Comparison of ENCODE assay signal across 22 mouse cellular contexts in genomic region chr17:5129606-5130005, GRCm38 (mm10).
DNase-seq lines count a peak whose midpoint lies in the region; ATAC-seq and TF ChIP-seq lines count a peak whose summit lies in the region.
"Had no signal": no experiment of that assay in that cellular context is flagged by ENCODE, and none has a peak within 500 bp of the region (broad histone marks: within the 10 kb centered on the region; RNA-seq: fewer than 3 reads in every experiment).

No protein-coding gene starts in this region.

- H3K79me2 ChIP-seq in CH12.LX (replicated peaks; ENCODE audit: control insufficient read depth, extremely low read depth, insufficient read depth, poor library complexity, severe bottlenecking) = no peaks in the 10 kb centered on the region; the same call in 1 of the 2 replicates

- intact Hi-C loops in gastrocnemius, adult 2 months (cut with DNase I) = loop anchor here (5.0 kb wide), 1 partner anchor 127 kb away; no protein-coding TSS in a partner anchor

- H3K9me3 ChIP-seq in CH12.LX (replicated peaks; ENCODE audit: low read length) = no peaks in the 10 kb centered on the region
- H3K9me3 ChIP-seq in liver, embryonic 12.5 days (replicated peaks) = no peaks in the 10 kb centered on the region
- H3K9me3 ChIP-seq: G1E had no signal

- H3K36me3 ChIP-seq in CH12.LX (replicated peaks in 1 of 2; ENCODE audit: control insufficient read depth in 1 of 2, insufficient read depth in 1 of 2, low read length in 1 of 2) = peaks cover 0 to 17% of the 10 kb centered on the region in 2 experiments
- H3K36me3 ChIP-seq in splenic B cell, adult 2 months (ENCODE audit: control insufficient read depth, insufficient read depth, low read length, poor library complexity, severe bottlenecking) = peaks cover 2% of the 10 kb centered on the region
- H3K36me3 ChIP-seq in liver, embryonic 12.5 days = peaks cover 15% of the 10 kb centered on the region

- ATAC-seq in liver, embryonic 12.5 days = no peak
- ATAC-seq: activated CD4-positive, CD25-positive, alpha-beta regulatory T cell, adult 4 months; CD4-positive, CD25-positive, alpha-beta regulatory T cell, adult 4 months; Patski had no signal

- no peaks in the 10 kb centered on the region for H3K27me3 ChIP-seq in CH12.LX (replicated peaks)
- H3K27me3 ChIP-seq in splenic B cell, adult 2 months (ENCODE audit: control insufficient read depth, insufficient read depth, low read length, poor library complexity, severe bottlenecking) = no peaks in the 10 kb centered on the region
- no peaks in the 10 kb centered on the region for H3K27me3 ChIP-seq in liver, embryonic 12.5 days (replicated peaks)
- H3K27me3 ChIP-seq: Patski had no signal

- H3K4me2 ChIP-seq in CH12.LX (ENCODE audit: insufficient read depth, low read depth, poor library complexity, severe bottlenecking) = peak overlapping the region; percentile 69; the same call in 1 of the 2 replicates
- no peak overlapping the region for H3K4me2 ChIP-seq in liver, embryonic 12.5 days

- H3K4me1 ChIP-seq in CH12.LX (ENCODE audit: control insufficient read depth in 1 of 2, insufficient read depth in 2 of 2) = peaks cover 21 to 95% of the 10 kb centered on the region in 2 experiments
- peaks cover 17% of the 10 kb centered on the region for H3K4me1 ChIP-seq in liver, embryonic 12.5 days

- WGBS in liver, embryonic 12.5 days (ENCODE audit: insufficient replicate concordance) = 62% methylated on average over 2 of the region's 2 CpGs

- no peak overlapping the region for H3K4me3 ChIP-seq in gastrocnemius, adult 2 months
- H3K4me3 ChIP-seq in CH12.LX (replicated peaks in 1 of 3; ENCODE audit: low read depth in 2 of 3, low read length in 2 of 3, poor library complexity in 1 of 3) = no peak overlapping the region
- H3K4me3 ChIP-seq in liver, embryonic 12.5 days = no peak overlapping the region

- DNase-seq in gastrocnemius, adult 2 months = no peak
- DNase-seq in gastrocnemius, adult 18-20 months (ENCODE audit: low spot score) = no peak
- peak; percentile 73 for DNase-seq in A20 (ENCODE audit: low read depth, low spot score)
- peak; percentile 55 for DNase-seq in CH12.LX (ENCODE audit: extremely low read depth)
- peak; percentile 67 for DNase-seq in splenic B cell, adult 2 months (ENCODE audit: low read depth, low spot score)
- DNase-seq in neural tube, embryonic 10.5 days (ENCODE audit: extremely low spot score, low spot score) = no peak
- DNase-seq in right cerebral cortex, postnatal 4 days = no peak
- DNase-seq: adrenal gland, adult 2 months; adrenal gland, adult 8-10 months; adrenal gland, postnatal 10 days; adrenal gland, postnatal 14 days; adrenal gland, postnatal 25 days; adrenal gland, postnatal 36 days; cerebellum, adult 11 months; cerebellum, adult 11-12 months; cerebellum, adult 18-20 months; cerebellum, adult 2 months had no signal

- no peak for TF ChIP-seq POLR2A in CH12.LX (IDR thresholded peaks at IDR 0.05; ENCODE audit: low read depth, low read length)

- in situ Hi-C loops in CH12.LX (cut with MboI; ENCODE audit: low pct_ligation_motif_present, low pct_unique_long_range_greater_than_20kb, low sequenced_read_pairs) = no loop called here

- H3K9ac ChIP-seq in CH12.LX (ENCODE audit: insufficient read depth, low read depth) = no peak overlapping the region
- no peak overlapping the region for H3K9ac ChIP-seq in liver, embryonic 12.5 days

- TF ChIP-seq EP300 in CH12.LX (IDR thresholded peaks at IDR 0.05; ENCODE audit: low read length) = no peak

- dilution Hi-C loops in CH12.LX (cut with MboI; ENCODE audit: extremely low pct_ligation_motif_present, extremely low pct_unique_long_range_greater_than_20kb, low sequenced_read_pairs) = no loop called here

- peak overlapping the region; percentile 38; the same call in 1 of the 2 replicates for H3K27ac ChIP-seq in gastrocnemius, adult 2 months
- no peak overlapping the region for H3K27ac ChIP-seq in CH12.LX (ENCODE audit: insufficient read depth, low read depth)
- no peak overlapping the region for H3K27ac ChIP-seq in liver, embryonic 12.5 days

- no peak for TF ChIP-seq CTCF in gastrocnemius, adult 2 months (IDR thresholded peaks at IDR 0.05)
- TF ChIP-seq CTCF in CH12.LX (conservative IDR thresholded peaks at IDR 0.05 in 1 of 2, IDR thresholded peaks at IDR 0.05 in 1 of 2; ENCODE audit: low read depth in 2 of 2, low read length in 2 of 2) = no peak

- no peak for TF ChIP-seq RAD21 in CH12.LX (IDR thresholded peaks at IDR 0.05; ENCODE audit: low read depth, low read length)

TF ChIP-seq in CH12.LX, 34 proteins besides CTCF, POLR2A, EP300 and RAD21:
- no peak for TF ChIP-seq MAZ (IDR thresholded peaks at IDR 0.05; ENCODE audit: low read depth, low read length)
- TF ChIP-seq ZKSCAN1 (IDR thresholded peaks at IDR 0.05; ENCODE audit: borderline replicate concordance, low read depth, low read length) = no peak
- no peak for TF ChIP-seq MXI1 (IDR thresholded peaks at IDR 0.05; ENCODE audit: low read depth, low read length)
- 0 out of 2 replicates have a peak, but pooled peaks have one; percentile 10 for TF ChIP-seq ELF1 (IDR thresholded peaks at IDR 0.05; ENCODE audit: low read depth, low read length)
- 0 out of 2 replicates have a peak, but pooled peaks have one; percentile 14 for TF ChIP-seq BHLHE40 (IDR thresholded peaks at IDR 0.05; ENCODE audit: low read depth, low read length)
- TF ChIP-seq MEF2A (IDR thresholded peaks at IDR 0.05; ENCODE audit: borderline replicate concordance, low read depth, low read length) = 0 out of 2 replicates have a peak, but pooled peaks have one; percentile 11
- TF ChIP-seq PAX5 (IDR thresholded peaks at IDR 0.05; ENCODE audit: low read length) = no peak
- 0 out of 2 replicates have a peak, but pooled peaks have one; percentile 10 for TF ChIP-seq SIN3A (IDR thresholded peaks at IDR 0.05; ENCODE audit: low read length)
- TF ChIP-seq IRF4 (IDR thresholded peaks at IDR 0.05; ENCODE audit: low read depth, low read length) = peak; percentile 38
- TF ChIP-seq MAX (IDR thresholded peaks at IDR 0.05; ENCODE audit: low read length) = no peak
- no peak for TF ChIP-seq ZMIZ1 (IDR thresholded peaks at IDR 0.05; ENCODE audit: low read depth, low read length)
- no peak for TF ChIP-seq NELFE (IDR thresholded peaks at IDR 0.05; ENCODE audit: low read depth, low read length)
- no peak for TF ChIP-seq ZC3H11A (IDR thresholded peaks at IDR 0.05; ENCODE audit: low read depth, low read length)
- no peak for TF ChIP-seq SMC3 (IDR thresholded peaks at IDR 0.05; ENCODE audit: low read depth, low read length)
- TF ChIP-seq USF1 (IDR thresholded peaks at IDR 0.05; ENCODE audit: low read depth, low read length) = no peak

Comparison
In these comparisons a context has a peak if more than half of its experiments do, and no peak if none do; other contexts are left out.
1. DNase-seq: peak in A20 (single experiment), CH12.LX (single experiment) and splenic B cell, adult 2 months (single experiment); none in gastrocnemius, adult 2 months (single experiment), gastrocnemius, adult 18-20 months (single experiment), neural tube, embryonic 10.5 days (single experiment) and right cerebral cortex, postnatal 4 days (single experiment).